ENCODE assay signal across 8 mouse cellular contexts in the genomic region with DNA sequence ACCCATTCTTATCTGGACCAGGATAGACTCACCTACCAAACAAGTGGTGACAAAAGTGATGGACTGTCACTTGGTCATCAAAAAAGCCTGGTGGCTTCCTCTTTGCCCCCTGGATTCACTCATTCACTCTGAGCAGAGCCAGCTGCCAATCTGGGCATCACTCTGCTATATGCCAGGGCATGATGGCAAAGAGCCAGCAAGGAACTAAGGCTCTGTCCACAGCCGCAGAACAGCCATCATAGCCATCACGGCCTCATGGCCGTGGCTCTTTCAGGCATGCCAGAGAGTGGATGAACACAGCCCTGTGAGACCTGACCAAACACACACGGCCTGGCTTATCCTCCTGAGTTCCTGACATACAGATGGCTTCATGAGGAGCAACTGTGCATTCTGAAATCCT. TPM values are rescaled to one million over a fixed set of nuclear protein-coding genes. Genes with fewer than 3 reads are reported as not detected.
A peak's percentile ranks its signal among the peaks of the same experiment; 100 is the strongest.
DNase-seq lines count a peak whose midpoint lies in the region; ATAC-seq and TF ChIP-seq lines count a peak whose summit lies in the region.

No protein-coding gene starts in this region.

- peaks cover 50% of the 10 kb centered on the region for H3K79me2 ChIP-seq in myocyte (ENCODE audit: control insufficient read depth, insufficient read depth)

- TF ChIP-seq POLR2A in myocyte (IDR thresholded peaks at IDR 0.05; ENCODE audit: insufficient read length, low read depth): no peak

- DNase-seq in kidney, postnatal 14 days: no peak
- DNase-seq in hindbrain, postnatal 0 days (ENCODE audit: low spot score): peak; percentile 58
- no peak for DNase-seq in urinary bladder, postnatal 36 days (ENCODE audit: low spot score in 2 of 2)
- no peak for DNase-seq in layer of hippocampus, adult 18-20 months (ENCODE audit: low spot score in 2 of 2)

- H3K27me3 ChIP-seq in kidney, embryonic 16.5 days (ENCODE audit: insufficient read depth, low read length): no peaks in the 10 kb centered on the region
- H3K27me3 ChIP-seq in embryonic facial prominence, embryonic 12.5 days: no peaks in the 10 kb centered on the region
- H3K27me3 ChIP-seq in hindbrain, postnatal 0 days (ENCODE audit: insufficient read depth, low read length): no peaks in the 10 kb centered on the region
- H3K27me3 ChIP-seq in myocyte (ENCODE audit: control insufficient read depth, insufficient read depth, insufficient read length): no peaks in the 10 kb centered on the region

- H3K9me3 ChIP-seq in kidney, embryonic 16.5 days (ENCODE audit: low read length): no peaks in the 10 kb centered on the region
- no peaks in the 10 kb centered on the region for H3K9me3 ChIP-seq in embryonic facial prominence, embryonic 12.5 days
- no peaks in the 10 kb centered on the region for H3K9me3 ChIP-seq in hindbrain, postnatal 0 days (ENCODE audit: low read length)

- peaks cover 46% of the 10 kb centered on the region for H3K4me1 ChIP-seq in kidney, embryonic 16.5 days (ENCODE audit: insufficient read depth, low read length)
- H3K4me1 ChIP-seq in embryonic facial prominence, embryonic 12.5 days: peaks cover 29% of the 10 kb centered on the region
- H3K4me1 ChIP-seq in hindbrain, postnatal 0 days (ENCODE audit: insufficient read depth, low read length): peaks cover 26% of the 10 kb centered on the region

- peaks cover 20% of the 10 kb centered on the region for H3K36me3 ChIP-seq in kidney, embryonic 16.5 days (ENCODE audit: insufficient read depth, low read length)
- H3K36me3 ChIP-seq in embryonic facial prominence, embryonic 12.5 days: peaks cover 45% of the 10 kb centered on the region
- H3K36me3 ChIP-seq in hindbrain, postnatal 0 days (ENCODE audit: insufficient read depth, low read length): 0 out of 2 replicates have a peak, but pooled peaks cover 3% of the 10 kb centered on the region
- H3K36me3 ChIP-seq in myocyte (ENCODE audit: control insufficient read depth, insufficient read depth): no peaks in the 10 kb centered on the region

- no peak for ATAC-seq in kidney, embryonic 16.5 days (ENCODE audit: low FRiP score, low TSS enrichment)
- ATAC-seq in embryonic facial prominence, embryonic 12.5 days (ENCODE audit: insufficient number of reproducible peaks, insufficient read depth, low FRiP score, low TSS enrichment): no peak
- no peak for ATAC-seq in hindbrain, postnatal 0 days
- no peak for ATAC-seq in megakaryocyte progenitor cell, adult 5-6 weeks (replicated peaks; ENCODE audit: poor library complexity)

- H3ac ChIP-seq in myocyte (ENCODE audit: control insufficient read depth, insufficient read length): no peak overlapping the region

- no peak for TF ChIP-seq CTCF in hindbrain, postnatal 0 days (IDR thresholded peaks at IDR 0.05; ENCODE audit: low read depth)

- whole genome bisulfite sequencing in kidney, embryonic 16.5 days: 78% methylated on average over 4 of the region's 4 CpGs
- WGBS in embryonic facial prominence, embryonic 12.5 days: 89% methylated on average over 4 of the region's 4 CpGs
- WGBS in hindbrain, postnatal 0 days: 44% methylated on average over 4 of the region's 4 CpGs

- H3K27ac ChIP-seq in kidney, embryonic 16.5 days (ENCODE audit: low read length): no peak overlapping the region
- no peak overlapping the region for H3K27ac ChIP-seq in embryonic facial prominence, embryonic 12.5 days
- H3K27ac ChIP-seq in hindbrain, postnatal 0 days: 0 out of 2 replicates have a peak overlapping the region, but pooled peaks have one; percentile 3

- peak overlapping the region; percentile 77 for H3K4me2 ChIP-seq in kidney, embryonic 16.5 days (replicated peaks; ENCODE audit: low read depth, low read length)
- peak overlapping the region; percentile 91 for H3K4me2 ChIP-seq in embryonic facial prominence, embryonic 12.5 days (replicated peaks)
- peak overlapping the region; percentile 93 for H3K4me2 ChIP-seq in hindbrain, postnatal 0 days (ENCODE audit: low read depth, low read length)
- peak overlapping the region; percentile 83 for H3K4me2 ChIP-seq in myocyte (ENCODE audit: low read depth)

- H3K4me3 ChIP-seq in kidney, embryonic 16.5 days (ENCODE audit: low read length): peak overlapping the region; percentile 91
- peak overlapping the region; percentile 68 for H3K4me3 ChIP-seq in embryonic facial prominence, embryonic 12.5 days
- peak overlapping the region; percentile 73 for H3K4me3 ChIP-seq in hindbrain, postnatal 0 days (ENCODE audit: low read length)
- peak overlapping the region; percentile 75 for H3K4me3 ChIP-seq in myocyte

- peak overlapping the region; percentile 94; the same call in 1 of the 2 replicates for H3K9ac ChIP-seq in kidney, embryonic 16.5 days (replicated peaks; ENCODE audit: low read length)
- 0 out of 2 replicates have a peak overlapping the region, but pooled peaks have one; percentile 80 for H3K9ac ChIP-seq in embryonic facial prominence, embryonic 12.5 days
- H3K9ac ChIP-seq in hindbrain, postnatal 0 days (replicated peaks; ENCODE audit: low read length): peak overlapping the region; percentile 83; the same call in 1 of the 2 replicates

TF ChIP-seq in myocyte, 11 proteins besides CTCF, POLR2A, EP300 and RAD21 (continues in another document):
- TF ChIP-seq SRF (IDR thresholded peaks at IDR 0.05; ENCODE audit: control insufficient read depth, insufficient read length, low read depth): no peak
- no peak for TF ChIP-seq MYOD1 (IDR thresholded peaks at IDR 0.05; ENCODE audit: control insufficient read depth in 1 of 3, insufficient read length in 2 of 3, low read depth in 2 of 3)
- no peak for TF ChIP-seq MYOG (IDR thresholded peaks at IDR 0.05; ENCODE audit: control insufficient read depth in 1 of 3, insufficient read depth in 1 of 3, insufficient read length in 2 of 3, low read depth in 2 of 3)
- TF ChIP-seq MAX (IDR thresholded peaks at IDR 0.05; ENCODE audit: low read depth): no peak
- no peak for TF ChIP-seq E2F4 (IDR thresholded peaks at IDR 0.05; ENCODE audit: insufficient read depth)
- no peak for TF ChIP-seq REST (IDR thresholded peaks at IDR 0.05; ENCODE audit: insufficient read depth, insufficient read length)
- TF ChIP-seq POLR2AphosphoS2 (IDR thresholded peaks at IDR 0.05; ENCODE audit: insufficient read length, low read depth): no peak
- no peak for TF ChIP-seq CEBPB (IDR thresholded peaks at IDR 0.05; ENCODE audit: insufficient read depth, poor library complexity, severe bottlenecking)
- TF ChIP-seq TCF12 (IDR thresholded peaks at IDR 0.05; ENCODE audit: insufficient read depth, poor library complexity, severe bottlenecking): no peak

RNA-seq across cellular contexts. Expression of gene Med25, which starts 1.8 kb away (rescaled TPM):
- polyA plus RNA-seq in kidney, embryonic 16.5 days (2015; fragmentation: Nextera tagmentation; extraction: Ambion mirVana): 136 and 149 TPM in 2 replicates
- 113 and 123 TPM in 2 replicates for polyA plus RNA-seq in embryonic facial prominence, embryonic 12.5 days (2016; fragmentation: Nextera tagmentation; extraction: Ambion mirVana)
- total RNA-seq in hindbrain, postnatal 0 days (2014; rRNA removed): 193 and 194 TPM in 2 replicates
- 121 and 123 TPM in 2 replicates for polyA plus RNA-seq in hindbrain, postnatal 0 days (2015; fragmentation: Nextera tagmentation; extraction: Ambion mirVana)
- polyA plus RNA-seq in myocyte (2012; fragmentation: generic; extraction: Trizol): 57.4 TPM
- 100 to 1,000 TPM in 1 of 2 experiments, 10 to 100 TPM in 1; 96.8 to 101 TPM for total RNA-seq in layer of hippocampus, adult 18-20 months (2021)
- total RNA-seq in megakaryocyte progenitor cell, adult 5-6 weeks (2015): 26.0 and 36.8 TPM in 2 replicates
- 11.4 and 14.5 TPM in 2 replicates for total RNA-seq in megakaryocyte progenitor cell, adult 5-6 weeks (2017)

RNA-seq across cellular contexts. Expression of gene Fuz, which starts 5.1 kb away (rescaled TPM):
- 27.7 and 28.4 TPM in 2 replicates for polyA plus RNA-seq in kidney, embryonic 16.5 days (2015; fragmentation: Nextera tagmentation; extraction: Ambion mirVana)
- polyA plus RNA-seq in embryonic facial prominence, embryonic 12.5 days (2016; fragmentation: Nextera tagmentation; extraction: Ambion mirVana): 22.4 and 23.3 TPM in 2 replicates
- total RNA-seq in hindbrain, postnatal 0 days (2014; rRNA removed): 27.8 and 29.8 TPM in 2 replicates
- polyA plus RNA-seq in hindbrain, postnatal 0 days (2015; fragmentation: Nextera tagmentation; extraction: Ambion mirVana): 14.5 and 14.9 TPM in 2 replicates
- 11.6 TPM for polyA plus RNA-seq in myocyte (2012; fragmentation: generic; extraction: Trizol)
- total RNA-seq in layer of hippocampus, adult 18-20 months (2021): 10 to 100 TPM; 23.4 to 24.5 TPM
- total RNA-seq in megakaryocyte progenitor cell, adult 5-6 weeks (2015): 9.8 and 10.6 TPM in 2 replicates
- total RNA-seq in megakaryocyte progenitor cell, adult 5-6 weeks (2017): 16.6 and 19.9 TPM in 2 replicates

RNA-seq across cellular contexts. Expression of gene Ptov1, which starts 21.1 kb away (rescaled TPM):
- 371 and 404 TPM in 2 replicates for polyA plus RNA-seq in kidney, embryonic 16.5 days (2015; fragmentation: Nextera tagmentation; extraction: Ambion mirVana)
- 696 and 750 TPM in 2 replicates for polyA plus RNA-seq in embryonic facial prominence, embryonic 12.5 days (2016; fragmentation: Nextera tagmentation; extraction: Ambion mirVana)
- 524 and 597 TPM in 2 replicates for total RNA-seq in hindbrain, postnatal 0 days (2014; rRNA removed)
- polyA plus RNA-seq in hindbrain, postnatal 0 days (2015; fragmentation: Nextera tagmentation; extraction: Ambion mirVana): 416 and 438 TPM in 2 replicates
- 298 TPM for polyA plus RNA-seq in myocyte (2012; fragmentation: generic; extraction: Trizol)
- total RNA-seq in layer of hippocampus, adult 18-20 months (2021): 100 to 1,000 TPM; 341 to 350 TPM
- 55.3 and 63.9 TPM in 2 replicates for total RNA-seq in megakaryocyte progenitor cell, adult 5-6 weeks (2015)
- total RNA-seq in megakaryocyte progenitor cell, adult 5-6 weeks (2017): 25.5 and 41.5 TPM in 2 replicates

RNA-seq across cellular contexts. Expression of gene Pnkp, which starts 33.8 kb away (rescaled TPM):
- polyA plus RNA-seq in kidney, embryonic 16.5 days (2015; fragmentation: Nextera tagmentation; extraction: Ambion mirVana): 38.7 and 40.4 TPM in 2 replicates
- polyA plus RNA-seq in embryonic facial prominence, embryonic 12.5 days (2016; fragmentation: Nextera tagmentation; extraction: Ambion mirVana): 29.0 and 30.4 TPM in 2 replicates
- 22.9 and 47.1 TPM in 2 replicates for total RNA-seq in hindbrain, postnatal 0 days (2014; rRNA removed)
- 35.7 and 37.5 TPM in 2 replicates for polyA plus RNA-seq in hindbrain, postnatal 0 days (2015; fragmentation: Nextera tagmentation; extraction: Ambion mirVana)
- polyA plus RNA-seq in myocyte (2012; fragmentation: generic; extraction: Trizol): 47.9 TPM
- 10 to 100 TPM; 25.3 to 27.8 TPM for total RNA-seq in layer of hippocampus, adult 18-20 months (2021)
- total RNA-seq in megakaryocyte progenitor cell, adult 5-6 weeks (2015): 43.4 and 49.9 TPM in 2 replicates
- 60.7 and 69.8 TPM in 2 replicates for total RNA-seq in megakaryocyte progenitor cell, adult 5-6 weeks (2017)

RNA-seq across cellular contexts. Expression of gene Ap2a1, which starts 38.6 kb away (rescaled TPM):
- 72.9 and 75.3 TPM in 2 replicates for polyA plus RNA-seq in kidney, embryonic 16.5 days (2015; fragmentation: Nextera tagmentation; extraction: Ambion mirVana)
- polyA plus RNA-seq in embryonic facial prominence, embryonic 12.5 days (2016; fragmentation: Nextera tagmentation; extraction: Ambion mirVana): 76.3 and 84.7 TPM in 2 replicates
- 251 and 255 TPM in 2 replicates for total RNA-seq in hindbrain, postnatal 0 days (2014; rRNA removed)
- 113 and 115 TPM in 2 replicates for polyA plus RNA-seq in hindbrain, postnatal 0 days (2015; fragmentation: Nextera tagmentation; extraction: Ambion mirVana)
- polyA plus RNA-seq in myocyte (2012; fragmentation: generic; extraction: Trizol): 125 TPM
- total RNA-seq in layer of hippocampus, adult 18-20 months (2021): 100 to 1,000 TPM; 288 to 294 TPM
- 36.1 and 40.4 TPM in 2 replicates for total RNA-seq in megakaryocyte progenitor cell, adult 5-6 weeks (2015)
- 25.8 and 39.8 TPM in 2 replicates for total RNA-seq in megakaryocyte progenitor cell, adult 5-6 weeks (2017)
